Mouse (Mus musculus) cerebellum, adult 2 months (tissue): ENCODE results near the gene Cacna1g.

ENCODE experiments used
- CTCF ChIP-seq: fragments of 200-500 bp; IDR thresholded peaks from 2 replicates; pipeline ENCODE4 v1.5.1; 2011; ENCODE audit warnings: low read depth, mild to moderate bottlenecking, control low read depth, low read length, moderate library complexity, borderline replicate concordance; ENCODE audit not compliant: insufficient read depth
- POLR2A ChIP-seq: fragments of 200-500 bp; IDR thresholded peaks from 2 replicates; pipeline ENCODE4 v1.6.1; 2011; ENCODE audit warnings: low read length, control low read depth, borderline replicate concordance; ENCODE audit not compliant: insufficient read depth

DNA sequence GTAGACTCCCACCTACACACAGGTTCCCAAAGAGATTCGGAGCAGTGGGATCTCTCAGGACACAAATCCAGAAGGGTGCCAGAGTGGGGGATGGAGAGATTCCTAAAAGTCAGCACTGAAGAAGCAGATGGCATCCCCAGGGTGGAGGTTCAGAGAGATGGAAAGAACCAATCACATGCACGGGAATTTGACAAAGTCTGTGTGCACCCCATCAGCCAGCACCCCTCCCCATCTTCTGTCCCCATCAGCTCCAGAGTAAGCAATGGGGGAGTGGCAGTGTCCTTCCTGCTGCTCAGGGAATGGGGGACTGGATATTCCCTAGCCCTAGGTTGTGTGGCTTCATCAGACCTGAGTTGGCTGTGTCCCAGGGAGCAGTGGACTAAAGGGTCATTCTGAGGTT lies 25.0 kb upstream of the Cacna1g start:
- TF ChIP-seq POLR2A: peak; percentile 73; the same call in 1 of the 2 replicates
- no peak for TF ChIP-seq CTCF
